Mouse (Mus musculus): ENCODE results near the gene Cpm.

DNA sequence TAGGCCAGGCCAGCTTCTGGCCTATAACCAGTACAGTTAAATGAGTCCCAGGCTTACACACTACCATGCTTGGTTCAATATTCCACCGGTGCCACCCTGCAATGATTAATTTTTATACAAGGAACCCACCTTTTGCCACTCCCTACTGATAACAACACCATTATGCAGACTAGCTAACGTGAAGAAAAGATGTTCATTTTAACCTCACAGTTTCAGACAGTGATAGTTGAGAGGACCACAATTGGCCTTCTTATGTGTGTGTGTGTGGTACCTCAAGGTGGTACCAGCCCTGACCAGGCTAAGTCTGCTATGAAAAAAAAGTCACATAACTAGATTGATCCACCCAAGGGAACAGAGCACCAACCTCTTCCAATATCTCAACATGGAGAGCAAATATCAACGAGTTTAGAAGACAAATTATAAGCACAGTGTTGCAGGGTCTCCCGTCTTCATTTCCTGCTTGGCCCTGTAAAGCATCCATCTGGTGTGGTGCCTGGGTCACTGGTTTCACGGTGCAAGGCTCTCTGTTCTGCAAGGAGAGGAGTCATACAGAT, 32.5 kb upstream of the Cpm start:
- TF ChIP-seq POLR2A (IDR thresholded peaks at IDR 0.05; ENCODE audit: insufficient read depth, low read depth, low read length) = no peak
- TF ChIP-seq CTCF (IDR thresholded peaks at IDR 0.05) = no peak

All from heart, adult 2 months (tissue).